Mouse (Mus musculus): ENCODE data around the gene Gdf5. TPM values are rescaled to one million over a fixed set of nuclear protein-coding genes. Genes with fewer than 3 reads are reported as not detected.

Gene Gdf5
- total and polyA plus RNA-seq, 3 experiments: not detected

DNA sequence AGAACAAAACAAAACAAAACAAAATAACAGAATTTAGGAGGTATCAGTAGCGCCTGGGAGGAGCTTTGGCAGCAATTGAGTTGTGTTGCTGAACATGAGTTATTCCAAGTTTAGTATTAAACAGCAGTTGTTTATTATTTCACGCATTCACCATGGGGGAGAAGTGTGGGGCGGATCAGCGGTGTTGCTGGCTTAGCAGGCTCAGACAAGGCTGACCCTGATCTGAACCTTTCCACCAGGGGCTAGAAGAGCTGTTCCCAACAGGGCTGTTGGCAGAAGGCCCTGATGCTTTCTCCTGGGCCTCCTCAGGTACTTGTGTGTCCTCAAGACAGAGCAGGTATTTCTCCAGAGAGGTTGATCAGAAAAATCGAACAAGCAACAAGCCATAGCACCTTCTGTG lies 14.8 kb upstream of the Gdf5 start:
- Histone ChIP-seq H3K9ac (ENCODE audit: insufficient read depth, low read depth) (no peak overlapping the region), H3K9me3 (replicated peaks; ENCODE audit: low read length) (no peaks in the 10 kb centered on the region), H3K79me2 (replicated peaks; ENCODE audit: control insufficient read depth, extremely low read depth, insufficient read depth, poor library complexity, severe bottlenecking) (peaks cover 15% of the 10 kb centered on the region; the same call in 1 of the 2 replicates), H3K27me3 (replicated peaks) (peaks cover under 1% of the 10 kb centered on the region), H3K4me2 (ENCODE audit: insufficient read depth, low read depth, poor library complexity, severe bottlenecking) (no peak overlapping the region), H3K27ac (ENCODE audit: insufficient read depth, low read depth) (no peak overlapping the region), H3K4me1 (ENCODE audit: control insufficient read depth in 1 of 2, insufficient read depth in 2 of 2) (peaks cover 5 to 49% of the 10 kb centered on the region in 2 experiments; a peak in 3 of 4 replicates), H3K36me3 (replicated peaks in 1 of 2; ENCODE audit: control insufficient read depth in 1 of 2, insufficient read depth in 1 of 2, low read length in 1 of 2) (peaks cover 21 to 42% of the 10 kb centered on the region in 2 experiments), H3K4me3 (replicated peaks in 1 of 3; ENCODE audit: low read depth in 2 of 3, low read length in 2 of 3, poor library complexity in 1 of 3) (no peak overlapping the region)
- DNase-seq (ENCODE audit: extremely low read depth): no peak
- dilution Hi-C loops (cut with MboI; ENCODE audit: extremely low pct_ligation_motif_present, extremely low pct_unique_long_range_greater_than_20kb, low sequenced_read_pairs) (no loop called here), in situ Hi-C loops (cut with MboI; ENCODE audit: low pct_ligation_motif_present, low pct_unique_long_range_greater_than_20kb, low sequenced_read_pairs) (loop anchor here (10.0 kb wide), 1 partner anchor 175 kb away; no protein-coding TSS in a partner anchor)
- TF ChIP-seq GABPA (IDR thresholded peaks at IDR 0.05; ENCODE audit: insufficient replicate concordance, low read depth, low read length) (no peak), ZMIZ1 (IDR thresholded peaks at IDR 0.05; ENCODE audit: low read depth, low read length) (no peak), PAX5 (IDR thresholded peaks at IDR 0.05; ENCODE audit: low read length) (no peak), USF1 (IDR thresholded peaks at IDR 0.05; ENCODE audit: low read depth, low read length) (no peak), SMC3 (IDR thresholded peaks at IDR 0.05; ENCODE audit: low read depth, low read length) (no peak), USF2 (conservative IDR thresholded peaks at IDR 0.05; ENCODE audit: low read depth, low read length) (no peak)

DNA sequence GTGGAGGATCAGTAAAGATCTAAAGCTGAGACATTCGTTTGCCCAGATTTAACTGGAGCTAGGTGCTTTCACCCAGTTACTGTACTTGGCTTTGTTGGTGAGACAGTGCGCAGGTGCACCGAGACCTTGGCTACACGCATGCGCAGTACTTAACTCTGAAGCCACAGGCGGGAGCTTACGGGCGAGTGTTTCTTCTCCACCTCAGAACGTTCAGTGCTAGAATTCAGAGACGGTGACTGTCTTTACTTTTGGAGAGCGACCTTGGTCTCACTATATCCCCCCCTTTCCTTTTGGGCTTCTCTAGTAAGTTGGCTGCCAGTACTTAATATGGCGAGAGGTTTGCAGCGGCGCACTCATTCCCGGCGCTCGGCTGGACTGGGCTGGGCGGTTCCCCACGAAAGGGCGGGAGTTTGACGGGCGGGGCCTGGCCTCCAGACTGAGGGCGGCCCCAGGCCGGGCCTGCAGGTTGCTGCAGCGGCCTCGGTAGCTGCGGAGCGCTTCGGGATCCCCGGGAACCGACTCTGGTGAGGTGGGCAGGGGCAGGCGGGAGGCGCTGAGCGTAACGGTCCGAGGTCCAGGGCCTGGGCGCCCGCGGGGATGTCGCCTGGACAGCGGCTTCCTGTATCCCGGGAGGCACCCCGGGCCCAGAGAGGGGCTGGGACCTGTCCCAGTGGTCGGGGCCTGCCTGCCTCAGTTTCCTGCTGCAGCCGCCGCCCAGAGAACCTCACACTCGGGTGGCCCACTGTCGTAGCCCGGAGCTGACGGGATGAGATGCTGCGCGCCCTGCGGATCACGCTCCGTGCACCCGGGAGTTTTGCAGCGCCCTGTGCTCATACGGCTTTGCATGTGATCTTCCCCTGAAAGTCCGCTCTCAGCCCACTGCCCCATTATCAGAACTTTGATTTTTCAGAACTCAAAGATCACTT lies 11.2 kb upstream of the Gdf5 start, which contains the start of gene Cep250:
Gene Cep250, plus strand, starts transcription at position 325 of the 926 bp plus-strand sequence.
- peak within 1 kb of the TSS; percentile 78 to 97 (median 90) for H3K4me3 ChIP-seq (replicated peaks in 1 of 3; ENCODE audit: low read depth in 2 of 3, low read length in 2 of 3, poor library complexity in 1 of 3)
- H3K79me2 ChIP-seq (replicated peaks; ENCODE audit: control insufficient read depth, extremely low read depth, insufficient read depth, poor library complexity, severe bottlenecking): peaks cover 15% of the 10 kb centered on the region; the same call in 1 of the 2 replicates
- H3K4me2 ChIP-seq (ENCODE audit: insufficient read depth, low read depth, poor library complexity, severe bottlenecking): peak within 1 kb of the TSS; percentile 73
- H3K4me1 ChIP-seq (ENCODE audit: control insufficient read depth in 1 of 2, insufficient read depth in 2 of 2): peaks cover 0 to 17% of the 10 kb centered on the region in 2 experiments; a peak in 1 of 4 replicates
- H3K27ac ChIP-seq (ENCODE audit: insufficient read depth, low read depth): peak within 1 kb of the TSS; percentile 24; the same call in 1 of the 2 replicates
- H3K9ac ChIP-seq (ENCODE audit: insufficient read depth, low read depth): peak within 1 kb of the TSS; percentile 98
- H3K9me3 ChIP-seq (replicated peaks; ENCODE audit: low read length): no peaks in the 10 kb centered on the region
- peaks cover 0 to 12% of the 10 kb centered on the region in 2 experiments for H3K36me3 ChIP-seq (replicated peaks in 1 of 2; ENCODE audit: control insufficient read depth in 1 of 2, insufficient read depth in 1 of 2, low read length in 1 of 2)
- peak; percentile 90 for DNase-seq (ENCODE audit: extremely low read depth)
- dilution Hi-C loops (cut with MboI; ENCODE audit: extremely low pct_ligation_motif_present, extremely low pct_unique_long_range_greater_than_20kb, low sequenced_read_pairs) (no loop called here), in situ Hi-C loops (cut with MboI; ENCODE audit: low pct_ligation_motif_present, low pct_unique_long_range_greater_than_20kb, low sequenced_read_pairs) (no loop called here)
- peaks cover 11% of the 10 kb centered on the region for H3K27me3 ChIP-seq (replicated peaks)
- no peak for TF ChIP-seq ZKSCAN1 (IDR thresholded peaks at IDR 0.05; ENCODE audit: borderline replicate concordance, low read depth, low read length)
- no peak for TF ChIP-seq ZC3H11A (IDR thresholded peaks at IDR 0.05; ENCODE audit: low read depth, low read length)
- 0 out of 2 replicates have a peak, but pooled peaks have one; percentile 41 for TF ChIP-seq CHD1 (IDR thresholded peaks at IDR 0.05; ENCODE audit: low read depth, low read length)
- peak; percentile 87 for TF ChIP-seq ZMIZ1 (IDR thresholded peaks at IDR 0.05; ENCODE audit: low read depth, low read length)
- TF ChIP-seq IRF4 (IDR thresholded peaks at IDR 0.05; ENCODE audit: low read depth, low read length): peak; percentile 6; the same call in 1 of the 2 replicates
- TF ChIP-seq CHD2 (IDR thresholded peaks at IDR 0.05; ENCODE audit: low read length): no peak
- no peak for TF ChIP-seq JUN (IDR thresholded peaks at IDR 0.05; ENCODE audit: insufficient read depth, low read depth, low read length)
- no peak for TF ChIP-seq ELF1 (IDR thresholded peaks at IDR 0.05; ENCODE audit: low read depth, low read length)
- TF ChIP-seq NRF1 (IDR thresholded peaks at IDR 0.05; ENCODE audit: low read depth, low read length): peak; percentile 96
- TF ChIP-seq CTCF (conservative IDR thresholded peaks at IDR 0.05 in 1 of 2, IDR thresholded peaks at IDR 0.05 in 1 of 2; ENCODE audit: low read depth in 2 of 2, low read length in 2 of 2): no peak
- TF ChIP-seq POLR2AphosphoS2 (IDR thresholded peaks at IDR 0.05; ENCODE audit: low read depth, low read length): peak; percentile 70; the same call in 1 of the 2 replicates
- TF ChIP-seq MXI1 (IDR thresholded peaks at IDR 0.05; ENCODE audit: low read depth, low read length): no peak; the same call in 1 of the 2 replicates
- TF ChIP-seq ZNF384 (IDR thresholded peaks at IDR 0.05; ENCODE audit: low read depth, low read length): no peak
- no peak for TF ChIP-seq USF1 (IDR thresholded peaks at IDR 0.05; ENCODE audit: low read depth, low read length)
- TF ChIP-seq SMC3 (IDR thresholded peaks at IDR 0.05; ENCODE audit: low read depth, low read length): no peak
- no peak for TF ChIP-seq RAD21 (IDR thresholded peaks at IDR 0.05; ENCODE audit: low read depth, low read length)
- peak; percentile 90 for TF ChIP-seq POLR2A (IDR thresholded peaks at IDR 0.05; ENCODE audit: low read depth, low read length)
- 0 out of 2 replicates have a peak, but pooled peaks have one; percentile 60 for TF ChIP-seq KAT2A (IDR thresholded peaks at IDR 0.05; ENCODE audit: insufficient replicate concordance, low read length)
- peak; percentile 56; the same call in 1 of the 2 replicates for TF ChIP-seq SIN3A (IDR thresholded peaks at IDR 0.05; ENCODE audit: low read length)
- peak; percentile 78 for TF ChIP-seq MYC (IDR thresholded peaks at IDR 0.05; ENCODE audit: low read depth, low read length)
- TF ChIP-seq MAZ (IDR thresholded peaks at IDR 0.05; ENCODE audit: low read depth, low read length): peak; percentile 68
- TF ChIP-seq JUND (conservative IDR thresholded peaks at IDR 0.05; ENCODE audit: low read depth, low read length): no peak
- TF ChIP-seq HCFC1 (IDR thresholded peaks at IDR 0.05; ENCODE audit: low read depth, low read length): peak; percentile 88
- no peak for TF ChIP-seq MEF2A (IDR thresholded peaks at IDR 0.05; ENCODE audit: borderline replicate concordance, low read depth, low read length)
- no peak for TF ChIP-seq ETS1 (conservative IDR thresholded peaks at IDR 0.05; ENCODE audit: low read depth, low read length)
- peak; percentile 64; the same call in 1 of the 2 replicates for TF ChIP-seq MAX (IDR thresholded peaks at IDR 0.05; ENCODE audit: low read length)
- peak; percentile 79 for TF ChIP-seq NELFE (IDR thresholded peaks at IDR 0.05; ENCODE audit: low read depth, low read length)

Data from CH12.LX (cell line).